Mouse (Mus musculus) WW6 (cell line): ENCODE measurements around the gene Srarp.

Experiments used
- DNase-seq: peaks from one replicate; pipeline ENCODE4 v3.0.0-alpha.2; 2013; ENCODE audit warnings: low read depth, low spot score

The Srarp gene

DNA sequence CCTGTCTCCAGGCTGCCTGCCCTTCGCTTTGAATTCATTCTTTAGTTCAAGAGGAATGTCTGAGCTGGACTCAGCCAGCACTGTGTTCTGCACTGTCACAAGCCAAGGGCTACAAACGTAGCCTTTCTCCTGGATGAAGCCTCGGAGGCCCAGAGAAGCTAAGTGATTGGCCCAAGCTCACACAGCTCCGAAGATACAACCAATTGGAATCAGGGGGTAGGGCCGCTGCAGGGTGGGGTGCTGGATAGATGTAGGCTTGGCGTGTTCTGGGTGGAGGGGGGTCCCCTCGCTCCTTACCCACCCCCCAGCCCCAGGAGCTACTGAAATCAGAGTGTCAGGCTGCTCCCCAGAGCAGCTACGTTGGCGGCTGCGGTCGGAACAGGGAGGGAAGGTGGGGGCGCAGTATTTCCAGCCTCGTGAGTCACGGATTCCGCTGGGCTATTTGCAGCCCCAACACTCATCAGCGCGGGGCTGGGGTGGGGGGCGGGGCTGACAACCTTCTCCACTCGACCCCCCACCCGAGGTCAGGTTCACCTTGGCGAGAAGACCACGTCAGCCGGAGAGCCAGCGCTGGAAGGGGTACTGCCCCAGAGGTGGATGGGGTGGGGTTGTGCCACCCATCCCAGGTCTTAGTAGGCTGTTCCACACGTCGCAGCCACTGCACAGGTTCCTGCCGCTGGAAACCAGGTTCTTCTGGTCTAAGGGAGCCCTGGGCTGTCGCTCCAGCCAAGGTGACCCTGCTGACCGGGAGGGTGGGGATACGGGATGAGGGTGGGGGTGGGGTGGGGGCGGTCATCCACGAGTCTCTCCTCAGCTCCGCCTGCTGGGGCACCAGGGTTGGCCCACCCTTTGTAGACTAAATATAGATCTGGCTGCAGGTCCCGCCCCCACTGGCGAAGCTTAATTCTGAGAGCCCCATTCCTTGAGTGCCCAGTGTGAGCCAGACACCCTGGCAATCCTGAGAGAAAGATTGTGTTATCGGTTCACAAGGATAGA is 10.1 kb downstream of the Srarp start:
- DNase-seq, result no peak

GRCm38 (mm10) chr4:141423691-141424431 is 12.0 kb downstream of the Srarp start:
- DNase-seq, result no peak

DNA sequence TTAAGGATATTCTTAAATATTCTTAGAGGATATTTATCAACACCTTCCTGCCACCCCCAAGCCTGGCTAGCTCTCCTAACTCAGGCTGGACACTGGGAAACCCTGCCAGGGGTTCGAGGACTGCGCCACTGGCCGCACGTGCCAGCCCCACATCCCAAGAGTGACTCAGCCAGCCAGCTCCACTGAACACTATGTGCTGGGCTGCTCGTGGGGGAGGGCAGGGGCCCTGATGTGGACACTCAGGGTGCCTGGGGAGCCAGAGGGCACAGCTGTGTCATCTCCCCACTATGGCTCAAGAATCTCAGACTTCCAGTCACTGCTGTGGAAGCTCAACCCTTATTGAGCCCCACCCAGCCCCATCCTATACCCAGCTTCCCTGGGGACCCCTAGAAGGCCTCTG is 12.6 kb downstream of the Srarp start:
- no peak for DNase-seq

GRCm38 (mm10) chr4:141422841-141423240 is 13.1 kb downstream of the Srarp start:
- DNase-seq, result no peak

DNA sequence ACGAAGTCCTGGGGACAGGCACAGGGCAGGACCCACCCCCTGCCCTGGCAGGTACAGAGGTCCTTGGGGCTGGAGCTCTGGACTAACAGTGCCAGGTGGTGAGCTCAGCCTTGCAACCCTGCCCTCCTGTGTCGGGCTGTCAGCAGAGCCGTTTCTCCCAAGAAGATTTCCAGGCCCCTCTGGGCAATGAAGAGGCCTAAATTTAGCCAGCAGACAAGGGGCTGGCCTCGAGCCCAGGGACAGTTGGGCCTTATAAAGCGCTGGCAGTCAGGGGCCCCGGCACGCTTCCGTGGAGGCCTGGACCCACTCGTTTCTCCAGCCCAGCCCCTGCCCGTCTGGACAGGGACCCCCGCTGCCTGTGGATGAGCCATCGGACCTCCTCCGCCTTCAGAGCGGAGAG is 14.5 kb downstream of the Srarp start:
- no peak for DNase-seq

GRCm38 (mm10) chr4:141420886-141421285 is 15.0 kb downstream of the Srarp start:
- no peak for DNase-seq

DNA sequence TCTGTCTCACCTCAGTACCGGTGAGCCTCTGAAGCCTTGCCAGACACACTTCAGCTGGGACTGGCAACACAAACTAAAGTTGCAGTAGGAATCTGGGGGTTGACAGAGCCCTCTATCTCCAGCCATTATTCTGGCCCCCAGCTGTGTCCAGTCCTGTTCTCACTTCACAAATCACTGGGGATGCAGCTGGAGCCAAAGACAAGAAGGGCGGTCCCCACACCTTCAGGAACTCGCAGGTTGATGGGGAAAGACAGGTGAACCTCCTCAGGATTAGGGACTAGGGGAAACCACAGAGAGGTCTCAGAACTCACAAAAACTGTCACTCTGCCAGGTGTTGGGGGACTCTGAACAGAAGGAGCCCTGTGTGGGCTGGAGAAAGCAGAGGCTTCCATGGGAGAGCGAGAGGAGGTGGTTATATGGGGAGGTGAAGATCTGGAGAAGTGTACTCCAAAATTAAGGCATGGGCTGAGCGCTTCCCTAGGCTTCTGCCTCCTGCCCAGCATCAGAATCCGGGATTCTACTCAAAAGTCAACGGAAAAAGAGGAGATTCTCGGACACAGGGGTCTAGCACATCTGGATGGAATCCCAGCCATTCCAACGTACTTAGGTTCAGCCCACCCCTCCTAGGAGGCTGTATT is 15.6 kb downstream of the Srarp start, which contains the start of gene Hspb7:
Hspb7 (plus strand) TSS at position 588 of the 638 bp plus-strand sequence.
- no peak for DNase-seq

DNA sequence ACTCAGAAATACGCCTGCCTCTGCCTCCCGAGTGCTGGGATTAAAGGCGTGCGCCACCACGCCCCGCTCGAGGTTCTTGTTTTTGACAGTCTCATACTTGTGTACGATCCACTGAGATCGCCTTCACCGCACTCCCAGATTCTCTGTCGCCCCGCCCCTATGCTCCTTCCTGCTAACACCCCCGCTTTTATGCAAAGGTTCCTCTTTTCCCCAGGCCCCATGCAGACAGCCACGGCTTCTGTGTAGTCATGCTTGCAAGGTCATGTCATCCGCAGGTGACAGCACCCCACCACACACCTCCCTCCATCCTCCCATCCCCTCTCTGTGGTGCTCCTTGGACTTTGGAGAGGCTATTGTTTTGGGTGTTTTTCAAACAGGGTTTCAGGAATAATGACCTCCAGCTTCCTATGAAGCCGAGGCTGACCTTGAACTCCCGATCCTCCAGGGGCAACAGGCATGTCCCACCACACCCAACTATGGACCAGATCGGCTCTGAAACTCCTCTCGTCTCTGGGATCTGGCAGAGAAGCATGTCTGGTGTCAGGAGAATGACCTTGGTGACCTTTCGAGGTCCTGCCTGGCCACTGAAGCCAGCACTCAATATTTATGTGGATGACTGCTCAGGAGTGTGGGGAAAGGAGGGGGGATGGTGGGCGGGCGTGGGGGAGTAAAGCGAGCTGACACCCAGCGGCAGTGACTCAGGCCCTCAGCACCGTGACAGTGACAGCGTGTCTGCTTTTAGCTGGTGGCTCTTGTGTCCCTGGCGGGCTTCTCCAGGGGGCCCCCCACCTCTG is 16.3 kb downstream of the Srarp start:
- DNase-seq, result no peak

- no peak for DNase-seq
Observed at GRCm38 (mm10) chr4:141415924-141416323, 20.0 kb downstream of the Srarp start, which contains the start of gene Clcnkb. Gene Clcnkb (minus strand): TSS chr4:141416014.

DNA sequence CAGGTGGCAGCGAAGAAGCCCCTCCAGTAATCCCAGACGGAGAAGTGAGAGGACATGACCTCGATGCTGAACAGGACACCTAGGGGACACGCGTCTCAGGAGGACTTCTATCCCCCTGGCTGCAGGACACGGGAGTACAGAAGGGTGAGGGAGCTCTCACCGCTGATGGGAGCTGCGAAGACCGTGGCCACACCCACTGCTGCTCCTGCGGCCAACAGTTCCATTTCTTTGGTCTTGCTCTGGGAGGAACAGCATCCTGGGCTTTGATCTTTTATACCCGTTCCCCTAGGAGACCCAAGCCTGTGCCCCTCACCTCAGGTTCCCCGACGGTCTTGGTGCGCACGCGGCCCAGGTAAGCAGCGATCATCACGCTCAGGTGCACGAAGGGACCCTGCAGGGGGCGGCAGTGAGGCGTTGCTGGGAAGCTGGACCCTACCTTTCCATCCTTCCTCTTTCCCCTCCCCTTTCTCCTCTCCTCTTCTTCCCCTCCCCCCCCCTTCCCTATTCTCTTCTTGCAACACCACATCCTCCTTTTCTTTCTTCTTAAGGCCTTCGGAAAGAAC is 24.4 kb downstream of the Srarp start:
- DNase-seq, result no peak

GRCm38 (mm10) chr4:141408577-141408976 is 27.3 kb downstream of the Srarp start:
- DNase-seq, result no peak

- no peak for DNase-seq
Observed at GRCm38 (mm10) chr4:141406516-141407299, 29.2 kb downstream of the Srarp start.

DNA sequence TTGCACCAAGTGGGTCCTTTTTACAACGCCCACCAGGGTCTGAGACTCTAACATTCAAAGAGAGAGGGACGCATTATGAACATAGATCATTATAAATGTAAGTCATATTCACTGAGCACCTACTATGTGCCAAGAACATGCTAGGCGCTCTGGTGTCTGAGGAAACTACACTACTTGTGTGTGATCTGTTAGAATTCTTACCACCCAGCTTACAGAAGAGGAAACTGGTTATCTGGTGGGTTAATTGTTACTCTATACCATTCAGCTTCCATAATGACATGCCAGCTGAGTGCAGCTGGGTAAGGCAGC is 30.6 kb downstream of the Srarp start:
- no peak for DNase-seq

DNA sequence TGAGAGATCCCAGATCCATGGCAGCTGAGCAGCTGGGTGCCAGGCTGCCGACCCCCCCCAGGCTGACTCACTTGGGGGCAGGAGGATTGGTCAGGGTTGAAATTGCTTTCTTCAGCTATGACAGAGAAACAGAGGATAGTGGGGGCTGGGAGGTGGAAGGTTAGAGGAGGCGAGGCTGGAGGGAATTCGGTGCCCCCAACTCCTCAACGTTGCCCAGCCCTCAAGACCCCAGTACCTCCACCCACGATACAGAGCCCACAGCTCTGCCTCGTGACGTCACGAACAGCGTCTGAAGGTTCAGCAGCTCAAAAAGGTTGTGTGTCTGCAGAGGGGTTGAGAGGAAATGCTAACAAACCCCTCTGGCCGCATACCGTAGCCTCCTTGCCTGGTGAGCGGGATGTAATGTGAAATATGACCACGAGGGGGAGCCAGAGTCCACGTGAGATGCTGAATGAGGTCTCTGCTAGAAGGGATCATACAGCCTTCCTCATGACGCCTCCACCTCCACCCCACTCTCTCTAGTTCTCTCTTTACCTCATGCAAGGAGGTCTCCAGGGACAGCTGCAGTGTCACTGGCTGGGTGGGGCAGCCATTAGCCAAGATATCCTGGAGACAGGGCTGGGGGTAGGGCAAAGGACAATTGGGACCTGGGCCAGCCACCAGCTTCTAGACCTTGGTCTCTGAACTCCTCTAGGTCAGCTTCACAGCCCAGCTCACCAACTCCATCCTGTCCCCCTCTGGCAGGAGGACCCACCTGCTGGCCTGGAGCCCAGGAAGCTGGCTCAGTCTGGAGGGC is 31.2 kb downstream of the Srarp start:
- no peak for DNase-seq

DNA sequence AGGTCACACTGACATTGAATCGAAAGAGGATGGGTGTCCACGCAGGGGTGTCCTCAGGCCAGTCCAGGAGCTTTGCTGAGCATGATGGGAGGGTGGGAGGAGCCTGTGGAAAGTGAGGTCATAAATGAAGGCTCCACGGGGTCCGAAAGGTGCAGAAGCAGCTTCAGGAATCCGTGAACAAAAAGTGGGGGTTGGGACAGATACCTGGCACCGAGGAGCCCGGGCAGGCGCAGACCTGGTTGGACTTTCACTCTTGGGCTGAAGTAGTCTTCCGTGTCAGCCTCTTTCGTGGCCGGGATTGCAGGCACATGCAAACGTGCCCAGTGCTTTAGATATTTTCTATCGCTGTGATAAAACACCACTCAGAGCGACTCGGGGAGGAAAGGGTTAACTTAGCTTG is 35.7 kb downstream of the Srarp start:
- no peak for DNase-seq

DNA sequence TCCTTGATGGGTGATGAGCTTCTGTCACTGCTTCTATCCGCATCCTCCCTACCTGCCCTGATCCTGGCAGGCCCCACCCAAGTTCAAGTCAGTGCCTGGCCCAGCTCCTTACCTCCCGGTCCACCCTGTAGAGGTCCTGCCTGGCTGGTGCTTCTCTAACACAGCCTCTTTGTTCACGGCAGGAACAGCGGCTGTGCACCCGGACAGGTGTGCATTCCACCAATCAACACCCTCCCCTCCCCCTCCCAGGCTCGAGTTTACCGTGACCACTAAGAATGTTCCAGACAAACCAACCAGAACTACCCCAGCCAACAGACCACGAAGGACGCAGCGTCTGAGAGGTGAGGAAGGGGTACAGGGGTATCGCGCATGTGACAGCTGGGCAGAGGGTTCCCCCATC is 37.4 kb downstream of the Srarp start, which contains the start of gene Clcnka:
Clcnka (minus strand) TSS at position 180 of the 400 bp plus-strand sequence.
- no peak for DNase-seq

GRCm38 (mm10) chr4:141397861-141398260 is 38.0 kb downstream of the Srarp start:
- DNase-seq, result no peak

DNA sequence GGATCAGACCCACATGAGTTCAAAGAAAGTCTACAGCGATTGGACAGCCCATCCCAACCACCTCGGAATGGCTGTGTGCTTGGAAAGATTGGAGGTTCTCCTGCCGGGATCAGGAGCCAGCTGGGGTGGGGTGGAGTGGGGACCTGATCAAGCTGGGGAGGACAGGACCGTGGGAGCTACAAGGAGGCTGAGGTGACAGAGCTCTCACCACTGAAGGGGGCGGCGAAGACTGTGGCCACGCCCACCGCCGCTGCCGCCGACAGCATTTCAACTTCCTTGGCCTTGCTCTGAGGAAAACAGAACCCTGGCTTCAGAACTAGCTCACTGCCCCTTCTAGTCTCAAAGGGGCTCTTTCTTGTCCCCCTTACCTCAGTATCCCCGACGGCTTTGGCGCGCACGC is 41.2 kb downstream of the Srarp start:
- DNase-seq, result no peak

DNA sequence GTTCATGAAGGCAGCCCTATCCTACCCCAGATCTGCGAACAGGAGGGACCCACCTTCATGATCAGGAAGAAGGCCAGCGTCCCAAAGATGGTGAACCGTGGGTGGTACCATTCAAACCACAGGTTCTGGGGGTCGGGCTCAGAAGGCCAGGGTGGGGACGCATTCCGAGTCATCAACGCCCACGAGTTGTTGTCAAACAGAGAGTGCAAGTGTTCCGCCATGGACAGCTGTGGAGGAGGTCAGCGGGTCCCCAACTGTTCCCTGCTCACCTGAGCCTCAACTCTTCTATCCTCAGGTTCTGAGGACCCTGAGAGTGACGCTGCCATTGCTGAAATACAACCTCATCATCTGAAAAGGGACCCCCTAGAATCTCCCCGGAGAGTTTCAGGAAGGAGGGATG is 44.6 kb downstream of the Srarp start:
- DNase-seq, result no peak
